Mouse (Mus musculus) Patski (cell line): ENCODE data around the gene Dctpp1. TPM values are rescaled to one million over a fixed set of nuclear protein-coding genes. Genes with fewer than 3 reads are reported as not detected.

Experiments
- ATAC-seq: fragments of 100-300 bp; one replicate; pipeline ENCODE4 v1.8.0; 2021
- CTCF ChIA-PET: fragments of 350-600 bp; sonication (Branson Sonifier 250); formaldehyde crosslinking; loops from one replicate; lab custom pipeline; 2022; ENCODE audit warnings: inconsistent platforms; lab: Charles Lee
- POLR2A ChIA-PET: fragments of 350-600 bp; sonication (Branson Sonifier 250); formaldehyde crosslinking; loops from one replicate; lab custom pipeline; 2022; ENCODE audit warnings: antibody characterized with exemption, inconsistent platforms; lab: Charles Lee
- DNase-seq: peaks from one replicate; pipeline ENCODE4 v3.0.0-alpha.2; 2011; ENCODE audit warnings: low read depth, low spot score
- H3K27me3 ChIP-seq: fragments of 371-371 bp; one replicate; pipeline ENCODE4 v1.5.1; 2021
- CTCF ChIP-seq: fragments of 100-300 bp; IDR thresholded peaks from one replicate; pipeline ENCODE4 v1.5.1; 2021
- in situ Hi-C: fragments of 300-500 bp; cut with MboI; formaldehyde crosslinking; loops from 3 replicates; pipeline ENCODE4 v1.11.1; 2018; ENCODE audit warnings: low pct_unique_long_range_greater_than_20kb, mixed read lengths
- polyA plus RNA-seq: library from polyadenylated mRNA; unstranded; gene quantifications from one replicate; pipeline ENCODE4 v1.2.3, GENCODE M21; 2021

The Dctpp1 gene
- polyA plus RNA-seq, 1 experiment from 2014 or later: 30.0 TPM

- H3K27me3 ChIP-seq: no peaks in the 10 kb centered on the region
- TF ChIP-seq CTCF: no peak
- DNase-seq: no peak
- ATAC-seq: no peak
- ChIA-PET CTCF (interaction anchor here (0.7 to 1.7 kb wide), 2 partner anchors 8 to 10 kb away, joined by 3 to 5 read pairs; partner anchors contain the start of gene Dctpp1), POLR2A (interaction anchor here (0.6 to 1.7 kb wide), 2 partner anchors 16 to 212 kb away, joined by 3 to 4 read pairs; no protein-coding TSS in a partner anchor)
- in situ Hi-C loops: no loop called here
These were observed 10.2 kb upstream of the Dctpp1 start for GRCm38 (mm10) chr7:127270666-127271065.

GRCm38 (mm10) chr7:127270256-127270655, 9.7 kb upstream of the Dctpp1 start:
- ChIA-PET CTCF (interaction anchor here (0.7 to 1.7 kb wide), 3 partner anchors 8 to 37 kb away, joined by 3 to 5 read pairs (median 3); partner anchors contain the start of gene Dctpp1), POLR2A (interaction anchor here (0.6 to 1.7 kb wide), 2 partner anchors 16 to 213 kb away, joined by 3 to 4 read pairs; no protein-coding TSS in a partner anchor)
- H3K27me3 ChIP-seq: no peaks in the 10 kb centered on the region
- in situ Hi-C loops: no loop called here
- ATAC-seq (no peak), DNase-seq (no peak)
- TF ChIP-seq CTCF: no peak

- TF ChIP-seq CTCF: no peak
- ChIA-PET POLR2A (no interaction called here), CTCF (no interaction called here)
- no peaks in the 10 kb centered on the region for H3K27me3 ChIP-seq
- ATAC-seq (no peak), DNase-seq (no peak)
- in situ Hi-C loops: no loop called here
These were observed 3.0 kb upstream of the Dctpp1 start for GRCm38 (mm10) chr7:127263526-127263925.

GRCm38 (mm10) chr7:127262218-127262961, 1.9 kb upstream of the Dctpp1 start:
- ATAC-seq (no peak), DNase-seq (no peak)
- TF ChIP-seq CTCF: no peak
- ChIA-PET CTCF (interaction anchor here (1.0 to 1.6 kb wide), 2 partner anchors 8 to 15 kb away, joined by 3 to 5 read pairs; no protein-coding TSS in a partner anchor), POLR2A (no interaction called here)
- H3K27me3 ChIP-seq: no peaks in the 10 kb centered on the region
- in situ Hi-C loops: no loop called here

GRCm38 (mm10) chr7:127259186-127259905, 1.2 kb downstream of the Dctpp1 start:
- no peak for TF ChIP-seq CTCF
- H3K27me3 ChIP-seq: no peaks in the 10 kb centered on the region
- ChIA-PET CTCF (no interaction called here), POLR2A (no interaction called here)
- in situ Hi-C loops: no loop called here
- DNase-seq (no peak), ATAC-seq (no peak)

GRCm38 (mm10) chr7:127256518-127256917, 4.0 kb downstream of the Dctpp1 start:
- CTCF ChIA-PET: no interaction called here
- in situ Hi-C loops: no loop called here
- ATAC-seq (no peak), DNase-seq (no peak)
- H3K27me3 ChIP-seq: no peaks in the 10 kb centered on the region
- TF ChIP-seq CTCF: no peak
- POLR2A ChIA-PET: interaction anchor here (0.6 to 1.4 kb wide), 2 partner anchors 37 to 214 kb away, joined by 3 to 4 read pairs; no protein-coding TSS in a partner anchor

GRCm38 (mm10) chr7:127255965-127256364, 4.5 kb downstream of the Dctpp1 start:
- H3K27me3 ChIP-seq: no peaks in the 10 kb centered on the region
- no peak for TF ChIP-seq CTCF
- ChIA-PET CTCF (no interaction called here), POLR2A (interaction anchor here (0.6 to 1.4 kb wide), 2 partner anchors 37 to 215 kb away, joined by 3 to 4 read pairs; no protein-coding TSS in a partner anchor)
- ATAC-seq (no peak), DNase-seq (no peak)
- in situ Hi-C loops: no loop called here

- no peak for TF ChIP-seq CTCF
- H3K27me3 ChIP-seq: no peaks in the 10 kb centered on the region
- ATAC-seq (no peak), DNase-seq (no peak)
- in situ Hi-C loops: no loop called here
- ChIA-PET CTCF (no interaction called here), POLR2A (interaction anchor here (1.0 kb wide), 1 partner anchor 15 kb away, joined by 4 read pairs; no protein-coding TSS in a partner anchor)
These were observed 5.5 kb downstream of the Dctpp1 start for GRCm38 (mm10) chr7:127255008-127255407.

- ATAC-seq: peak; percentile 84
- ChIA-PET POLR2A (interaction anchor here (0.7 to 1.0 kb wide), 3 partner anchors 9 to 381 kb away, joined by 3 to 4 read pairs (median 3); no protein-coding TSS in a partner anchor), CTCF (no interaction called here)
- TF ChIP-seq CTCF: no peak
- no peaks in the 10 kb centered on the region for H3K27me3 ChIP-seq
- in situ Hi-C loops: no loop called here
- peak; percentile 71 for DNase-seq
These were observed 6.4 kb downstream of the Dctpp1 start for GRCm38 (mm10) chr7:127253821-127254769.
